Mouse (Mus musculus) hindbrain, embryonic 15.5 days (tissue): ENCODE data around the gene Zmiz1. TPM values are rescaled to one million over a fixed set of nuclear protein-coding genes. Genes with fewer than 3 reads are reported as not detected.

Experiments used
- ATAC-seq: fragments of 200-750 bp; cut with Nextera tagmentation; 2 replicates; pipeline ENCODE4 v1.8.0; 2017; ENCODE audit warnings: low read depth, moderate number of reproducible peaks, moderate TSS enrichment; ENCODE audit not compliant: low FRiP score
- H3K27ac ChIP-seq: fragments of 300-500 bp; sonication (generic); replicated peaks from 2 replicates; pipeline ENCODE4 v1.5.1; 2015; ENCODE audit warnings: mild to moderate bottlenecking, inconsistent platforms
- H3K27me3 ChIP-seq: fragments of 300-500 bp; sonication (generic); 2 replicates; pipeline ENCODE4 v1.6.1; 2015; ENCODE audit warnings: control low read depth, inconsistent platforms
- H3K36me3 ChIP-seq: fragments of 300-500 bp; sonication (generic); 2 replicates; pipeline ENCODE4 v1.6.1; 2015; ENCODE audit warnings: control low read depth, inconsistent platforms
- H3K4me1 ChIP-seq: fragments of 300-500 bp; sonication (generic); replicated peaks from 2 replicates; pipeline ENCODE4 v1.6.1; 2015; ENCODE audit warnings: control low read depth, inconsistent platforms
- H3K4me2 ChIP-seq: fragments of 300-500 bp; sonication (generic); 2 replicates; pipeline ENCODE4 v1.6.1; 2015; ENCODE audit warnings: moderate library complexity, mild to moderate bottlenecking, inconsistent platforms
- H3K4me3 ChIP-seq: fragments of 300-500 bp; sonication (generic); 2 replicates; pipeline ENCODE4 v1.5.1; 2015; ENCODE audit warnings: mild to moderate bottlenecking, inconsistent platforms
- H3K9ac ChIP-seq: fragments of 300-500 bp; sonication (generic); 2 replicates; pipeline ENCODE4 v1.6.1; 2015; ENCODE audit warnings: inconsistent platforms
- H3K9me3 ChIP-seq: fragments of 300-500 bp; sonication (generic); 2 replicates; pipeline ENCODE4 v1.6.1; 2016; ENCODE audit warnings: control low read depth, inconsistent platforms
- WGBS: fragments of 180-500 bp; shearing (Covaris S2); methylation state at CpG from one replicate; pipeline ENCODE4 v1.1.7; 2015; 5-methylcytosine and 5-hydroxymethylcytosine counted together
- polyA plus RNA-seq: library from polyadenylated mRNA; unstranded; fragments of >200 nt; fragmentation: Nextera tagmentation; extraction: Ambion mirVana; gene quantifications from 2 replicates; pipeline ENCODE4 v1.2.1, GENCODE M21; 2015

The Zmiz1 gene
- polyA plus RNA-seq, 1 experiment from 2014 or later = 70.9 TPM

DNA sequence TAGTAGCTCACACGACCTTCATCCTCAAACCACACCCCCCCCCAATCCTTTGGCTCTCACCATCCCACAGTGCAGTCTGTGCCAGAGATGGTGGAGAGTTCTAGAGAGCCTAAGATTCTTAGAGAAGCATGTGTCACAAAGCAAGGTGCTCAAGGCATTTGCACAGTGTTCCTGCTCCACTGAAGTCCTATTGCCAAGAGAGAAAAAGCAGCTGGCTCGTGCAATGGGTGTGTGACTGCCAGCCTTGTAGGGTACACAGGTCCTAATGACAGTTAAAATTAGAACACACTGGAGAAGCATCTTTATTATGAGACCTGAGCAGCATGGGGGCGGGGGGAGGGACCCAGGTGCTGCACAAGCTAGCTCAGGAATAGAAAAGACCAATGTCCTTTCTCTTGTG is 18.2 kb upstream of the Zmiz1 start:
- ATAC-seq = no peak
- no peak overlapping the region for H3K27ac ChIP-seq
- H3K36me3 ChIP-seq = no peaks in the 10 kb centered on the region
- no peak overlapping the region for H3K4me3 ChIP-seq
- no peaks in the 10 kb centered on the region for H3K27me3 ChIP-seq
- no peak overlapping the region for H3K4me2 ChIP-seq
- peaks cover 5% of the 10 kb centered on the region; the same call in 1 of the 2 replicates for H3K4me1 ChIP-seq
- WGBS = 58% methylated on average over 3 of the region's 3 CpGs
- H3K9ac ChIP-seq = no peak overlapping the region
- H3K9me3 ChIP-seq = no peaks in the 10 kb centered on the region

DNA sequence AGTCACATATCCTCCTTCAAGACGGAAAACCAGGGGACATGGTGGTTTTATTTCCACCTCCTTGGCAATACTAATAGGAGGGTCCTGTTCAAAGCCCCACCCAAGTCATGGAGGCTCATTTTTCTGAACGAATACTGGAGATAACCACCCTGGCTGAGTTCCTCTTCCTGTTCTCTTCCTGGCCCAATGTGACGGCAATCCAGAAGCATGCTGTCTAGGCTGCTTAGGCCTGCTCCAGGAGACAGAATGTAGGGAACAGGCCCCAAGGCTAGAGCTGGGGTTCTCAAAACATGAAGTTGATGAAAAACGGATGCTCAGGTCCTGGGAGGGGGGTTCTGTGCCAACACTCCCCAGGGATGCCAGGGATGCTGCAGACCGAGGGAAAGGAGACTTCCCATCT is 17.5 kb upstream of the Zmiz1 start:
- ATAC-seq = no peak
- Histone ChIP-seq H3K4me2 (no peak overlapping the region), H3K27ac (no peak overlapping the region), H3K36me3 (no peaks in the 10 kb centered on the region), H3K27me3 (no peaks in the 10 kb centered on the region), H3K4me1 (peaks cover 5% of the 10 kb centered on the region; the same call in 1 of the 2 replicates), H3K9ac (no peak overlapping the region), H3K4me3 (no peak overlapping the region), H3K9me3 (no peaks in the 10 kb centered on the region)
- 74% methylated on average over 5 of the region's 5 CpGs for whole genome bisulfite sequencing

DNA sequence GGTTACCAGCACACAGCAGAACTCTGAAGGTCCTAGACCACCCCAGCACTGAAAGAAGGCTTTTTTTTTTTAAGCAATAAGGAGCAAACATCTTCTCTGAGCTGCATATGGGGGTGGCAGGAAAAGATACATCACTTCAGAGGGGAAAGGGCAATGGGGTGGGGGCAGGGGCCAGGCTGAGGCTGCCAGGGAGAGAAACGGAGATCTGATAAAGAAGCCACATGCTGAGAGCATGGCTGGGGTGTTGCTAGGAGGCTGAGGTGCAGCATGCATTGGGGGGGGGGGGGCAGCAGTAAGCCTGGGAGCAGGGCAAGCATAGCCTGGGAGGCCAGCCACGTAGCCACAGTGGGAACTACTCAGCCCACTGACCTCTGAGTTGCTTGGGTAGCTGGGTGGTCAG is 16.3 kb upstream of the Zmiz1 start:
- 20% methylated on average over 2 of the region's 2 CpGs for WGBS
- Histone ChIP-seq H3K36me3 (no peaks in the 10 kb centered on the region), H3K4me3 (no peak overlapping the region), H3K27ac (no peak overlapping the region), H3K9me3 (no peaks in the 10 kb centered on the region), H3K27me3 (no peaks in the 10 kb centered on the region), H3K4me1 (peaks cover 5% of the 10 kb centered on the region; the same call in 1 of the 2 replicates), H3K4me2 (no peak overlapping the region), H3K9ac (no peak overlapping the region)
- ATAC-seq = no peak

DNA sequence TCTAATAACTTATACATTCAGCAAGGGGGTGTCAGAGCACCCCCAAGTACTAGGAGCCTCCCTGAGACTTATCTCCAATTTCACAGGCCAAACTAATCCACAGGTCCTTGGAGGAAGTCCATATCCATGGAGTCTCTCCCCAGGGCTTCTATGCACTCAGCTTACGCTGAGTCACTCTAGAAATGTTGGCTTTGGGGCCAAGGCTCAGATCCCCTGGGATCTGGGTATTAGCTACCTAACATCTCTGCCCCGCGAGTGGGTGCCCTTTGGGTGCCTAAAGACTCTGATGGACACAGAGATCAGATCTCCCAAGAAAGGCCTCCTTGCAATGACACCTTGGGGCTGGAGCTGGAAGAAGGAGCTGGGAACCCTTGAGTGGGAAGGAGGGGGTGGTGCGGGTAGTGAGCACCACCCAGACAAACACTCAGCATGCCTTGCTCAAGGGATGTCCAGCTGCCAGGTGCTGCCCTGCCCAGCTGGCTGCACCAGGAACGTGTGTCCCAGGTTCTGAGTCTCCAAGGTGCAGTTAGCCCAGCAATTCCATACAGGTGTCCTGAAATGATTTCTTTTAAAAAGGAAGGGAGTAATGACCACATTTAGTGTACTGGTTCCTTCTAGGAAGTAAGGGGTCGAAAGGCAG is 11.7 kb upstream of the Zmiz1 start:
- Histone ChIP-seq H3K4me1 (peaks cover 5% of the 10 kb centered on the region; the same call in 1 of the 2 replicates), H3K36me3 (no peaks in the 10 kb centered on the region), H3K9ac (no peak overlapping the region), H3K27me3 (no peaks in the 10 kb centered on the region), H3K4me3 (no peak overlapping the region), H3K9me3 (no peaks in the 10 kb centered on the region), H3K4me2 (no peak overlapping the region), H3K27ac (no peak overlapping the region)
- WGBS = 88% methylated on average over 6 of the region's 6 CpGs
- no peak for ATAC-seq

DNA sequence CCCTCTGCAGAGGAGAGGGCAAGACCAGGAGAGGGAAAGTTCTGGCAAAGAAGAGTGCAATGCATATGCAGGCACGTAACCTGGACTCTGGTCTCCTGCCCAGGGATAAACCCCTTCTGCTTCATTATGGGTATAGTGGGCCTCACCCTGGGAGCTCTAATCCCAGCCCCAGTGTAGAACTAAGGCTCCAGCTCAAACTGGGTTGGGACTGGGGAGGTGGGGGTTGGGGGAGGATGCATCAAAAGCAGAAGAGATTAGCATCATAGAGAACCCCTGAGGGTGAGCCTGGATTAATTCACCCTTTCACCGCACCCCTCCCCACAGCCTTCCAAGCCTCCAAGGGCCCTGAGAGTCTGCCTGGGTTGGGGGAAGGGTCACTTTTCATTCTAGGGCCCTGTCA is 10.5 kb upstream of the Zmiz1 start:
- ATAC-seq = no peak
- Histone ChIP-seq H3K9ac (no peak overlapping the region), H3K4me3 (no peak overlapping the region), H3K27me3 (no peaks in the 10 kb centered on the region), H3K4me2 (no peak overlapping the region), H3K4me1 (peaks cover 5% of the 10 kb centered on the region; the same call in 1 of the 2 replicates), H3K27ac (no peak overlapping the region), H3K36me3 (no peaks in the 10 kb centered on the region), H3K9me3 (no peaks in the 10 kb centered on the region)
- 43% methylated on average over 2 of the region's 2 CpGs for WGBS

DNA sequence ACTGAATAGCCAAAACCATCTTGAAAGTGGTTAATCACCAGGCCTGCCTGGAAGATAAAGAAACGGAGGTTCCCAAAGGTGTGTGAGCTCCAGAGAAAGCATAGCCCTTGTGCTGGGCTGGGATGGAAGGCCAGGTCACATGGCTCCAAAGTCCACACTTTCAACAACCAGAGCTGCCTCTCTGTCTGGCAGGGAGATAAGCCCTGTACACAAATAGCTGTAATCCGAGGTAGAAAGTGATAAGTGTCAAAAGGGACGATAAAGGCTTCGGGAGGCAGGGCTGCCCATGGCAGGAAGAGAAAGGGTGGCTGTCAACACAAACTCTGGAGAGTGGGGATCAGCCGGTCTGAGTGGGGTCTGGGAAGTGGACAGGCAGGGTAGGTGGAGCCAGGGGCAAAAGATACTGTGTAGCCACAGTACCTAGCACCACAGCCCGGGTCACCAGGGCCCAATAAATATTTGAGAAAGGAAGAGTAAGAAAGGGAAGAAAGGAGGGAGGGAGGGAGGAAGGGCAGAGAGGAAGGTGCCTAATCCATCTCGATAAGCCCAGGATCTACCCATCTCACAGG is 7.8 kb upstream of the Zmiz1 start:
- Histone ChIP-seq H3K4me1 (peaks cover 6% of the 10 kb centered on the region), H3K9ac (no peak overlapping the region), H3K4me3 (no peak overlapping the region), H3K9me3 (no peaks in the 10 kb centered on the region), H3K4me2 (no peak overlapping the region), H3K27ac (no peak overlapping the region), H3K36me3 (no peaks in the 10 kb centered on the region), H3K27me3 (no peaks in the 10 kb centered on the region)
- WGBS = 64% methylated on average over 7 of the region's 7 CpGs
- no peak for ATAC-seq

DNA sequence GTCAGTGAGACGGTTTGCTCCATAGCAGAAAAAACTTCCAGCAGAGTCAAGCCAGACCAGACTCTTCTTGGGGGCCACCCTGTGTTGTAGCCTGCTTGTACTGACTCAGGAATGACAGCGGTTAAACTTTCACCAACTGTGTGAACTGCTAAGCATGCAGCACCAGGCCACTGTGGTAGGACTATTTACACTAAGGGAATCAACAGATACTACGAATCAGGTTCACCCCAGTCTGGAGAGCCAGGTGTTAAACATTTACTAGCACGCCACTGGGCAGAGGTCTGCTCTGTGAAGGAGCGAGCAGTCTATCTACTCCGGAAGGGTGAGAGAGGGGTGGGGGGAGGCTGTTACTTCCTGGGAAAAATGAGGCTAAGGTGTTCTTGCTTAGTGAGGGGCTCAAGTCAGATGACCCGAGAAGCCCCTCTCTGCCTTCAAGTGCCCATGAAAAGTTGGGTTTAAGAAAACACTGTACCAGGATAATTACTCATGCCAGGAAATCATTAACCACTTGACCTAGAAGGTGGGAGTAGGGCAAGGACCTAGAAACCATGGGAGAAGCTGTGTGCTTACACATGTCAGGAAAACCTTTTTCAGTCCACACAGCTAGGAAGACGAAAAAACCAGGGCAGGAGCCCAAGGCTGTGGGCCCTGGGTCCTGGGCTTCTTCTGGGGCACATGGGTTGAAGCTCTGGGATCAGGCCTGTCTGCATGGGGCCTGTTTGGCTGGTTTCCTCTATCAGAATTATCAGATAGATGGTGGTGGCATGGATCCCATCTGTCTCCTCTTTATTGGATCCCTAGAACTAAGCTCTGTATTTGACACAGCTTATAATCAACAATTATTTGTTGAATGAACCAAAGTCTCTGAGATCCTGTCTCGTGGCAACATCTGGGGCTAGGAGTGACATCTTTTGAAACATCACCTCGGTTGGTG is 7.0 kb upstream of the Zmiz1 start:
- 71% methylated on average over 10 of the region's 10 CpGs for WGBS
- H3K27me3 ChIP-seq = no peaks in the 10 kb centered on the region

DNA sequence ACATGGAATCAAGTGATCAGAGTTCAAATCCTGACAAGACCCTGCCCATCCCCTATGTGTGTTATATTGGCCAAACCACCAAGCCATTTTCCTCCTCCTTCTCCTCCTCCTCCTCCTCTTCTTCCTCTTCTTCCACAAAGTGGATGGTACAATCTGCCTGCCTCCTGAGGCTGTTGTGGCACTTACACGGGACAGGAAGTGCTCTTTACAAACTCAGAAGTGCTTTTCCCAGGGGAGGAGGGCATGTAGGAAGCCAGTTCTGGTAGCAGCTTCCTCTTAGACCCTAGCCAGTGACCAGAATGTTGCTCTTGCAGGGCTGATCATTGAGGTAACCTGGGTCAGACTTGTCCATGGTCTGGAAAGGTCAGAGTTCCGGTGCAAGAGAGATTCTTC is 6.4 kb upstream of the Zmiz1 start:
- Histone ChIP-seq H3K9me3 (no peaks in the 10 kb centered on the region), H3K4me3 (no peak overlapping the region), H3K36me3 (no peaks in the 10 kb centered on the region), H3K27ac (no peak overlapping the region), H3K9ac (no peak overlapping the region), H3K27me3 (no peaks in the 10 kb centered on the region), H3K4me1 (peaks cover 13% of the 10 kb centered on the region), H3K4me2 (no peak overlapping the region)
- ATAC-seq = no peak
- WGBS = 83% methylated on average over 2 of the region's 2 CpGs

More for the DNA sequence above, 7.0 kb upstream of the Zmiz1 start:
- Histone ChIP-seq H3K36me3 (no peaks in the 10 kb centered on the region), H3K4me1 (peaks cover 13% of the 10 kb centered on the region), H3K4me2 (no peak overlapping the region), H3K27ac (no peak overlapping the region), H3K9me3 (no peaks in the 10 kb centered on the region), H3K9ac (no peak overlapping the region), H3K4me3 (no peak overlapping the region)
- no peak for ATAC-seq

DNA sequence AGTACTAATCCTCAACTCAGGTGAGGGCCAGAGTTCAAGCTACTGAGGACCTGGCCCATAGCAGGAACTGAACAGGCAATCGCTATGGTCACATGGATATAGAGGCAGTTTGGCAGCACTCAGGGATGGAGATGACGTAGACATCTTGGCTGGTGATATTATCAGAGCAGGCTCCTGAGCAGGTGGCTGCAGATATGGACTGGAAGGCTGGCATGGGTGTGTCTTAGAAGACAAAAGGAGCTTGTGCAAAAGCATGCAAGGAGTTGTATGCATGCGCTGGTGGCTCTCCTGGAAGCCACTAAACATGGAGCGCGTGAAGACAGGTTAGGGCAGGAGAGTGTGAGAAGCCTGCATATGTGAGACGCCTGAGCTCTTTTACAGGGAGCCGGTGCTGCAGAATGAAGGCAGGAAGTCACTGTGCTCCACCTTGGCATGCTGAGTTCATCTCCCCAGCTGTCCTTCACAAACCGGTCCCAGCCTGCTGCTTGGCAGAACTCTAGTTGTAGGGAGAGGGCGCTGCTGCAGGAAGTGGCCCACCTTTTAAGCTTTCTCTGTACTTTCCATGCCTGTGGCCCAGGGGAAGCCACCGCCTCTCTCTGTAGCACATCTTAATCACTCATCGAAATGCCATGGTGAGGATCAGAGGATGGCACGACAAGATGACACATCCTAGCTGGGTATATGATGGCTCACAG is 4.8 kb upstream of the Zmiz1 start:
- WGBS = 79% methylated on average over 12 of the region's 12 CpGs
- ATAC-seq = no peak
- Histone ChIP-seq H3K9ac (no peak overlapping the region), H3K4me1 (peaks cover 25% of the 10 kb centered on the region), H3K27me3 (no peaks in the 10 kb centered on the region), H3K27ac (no peak overlapping the region), H3K36me3 (no peaks in the 10 kb centered on the region), H3K4me2 (no peak overlapping the region), H3K4me3 (no peak overlapping the region), H3K9me3 (no peaks in the 10 kb centered on the region)

DNA sequence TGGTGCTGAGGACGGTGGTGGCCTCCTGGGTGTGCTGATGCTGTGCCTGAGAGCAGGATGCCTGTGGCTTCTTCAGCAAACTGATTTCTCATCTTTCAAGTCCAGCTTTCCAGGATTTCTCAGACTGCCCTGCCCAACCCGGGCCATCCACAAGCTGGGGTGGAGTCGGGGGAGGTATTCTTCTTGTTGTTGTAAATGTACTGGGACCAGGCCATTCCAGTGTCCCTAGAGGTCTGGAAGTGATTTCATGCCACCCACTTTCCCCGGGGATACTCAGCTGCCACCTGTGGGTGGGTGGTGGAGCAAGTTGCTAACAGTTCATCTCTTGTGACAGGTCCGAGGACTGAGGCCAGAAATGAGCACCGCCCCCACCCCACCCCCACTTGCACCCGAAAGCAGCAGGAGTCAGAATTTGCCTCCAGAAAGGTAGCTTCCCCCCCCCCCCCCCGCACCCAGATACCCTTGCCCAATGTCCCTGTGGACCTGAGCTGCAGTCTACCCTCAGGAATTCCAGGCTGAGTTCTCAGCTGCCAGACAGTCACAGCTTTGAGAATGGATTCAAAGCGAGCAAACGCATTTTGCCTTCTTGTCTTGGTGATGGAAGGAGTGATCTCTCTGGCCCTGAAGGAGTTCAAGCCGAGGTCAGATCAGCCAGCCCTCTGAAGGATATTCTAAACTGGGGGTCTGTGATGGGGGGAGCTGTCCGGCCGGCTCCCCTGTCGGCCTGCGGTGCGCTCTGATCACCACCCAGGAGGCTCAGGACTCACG is 2.1 kb upstream of the Zmiz1 start:
- H3K4me2 ChIP-seq = peak overlapping the region; percentile 80
- 3% methylated on average over 17 of the region's 17 CpGs for WGBS
- peak overlapping the region; percentile 57 for H3K4me3 ChIP-seq
- no peaks in the 10 kb centered on the region for H3K9me3 ChIP-seq
- ATAC-seq = no peak; the same call in 1 of the 2 replicates
- peak overlapping the region; percentile 91 for H3K9ac ChIP-seq
- H3K4me1 ChIP-seq = peaks cover 33% of the 10 kb centered on the region
- H3K27me3 ChIP-seq = no peaks in the 10 kb centered on the region
- no peaks in the 10 kb centered on the region for H3K36me3 ChIP-seq
- peak overlapping the region; percentile 98 for H3K27ac ChIP-seq

DNA sequence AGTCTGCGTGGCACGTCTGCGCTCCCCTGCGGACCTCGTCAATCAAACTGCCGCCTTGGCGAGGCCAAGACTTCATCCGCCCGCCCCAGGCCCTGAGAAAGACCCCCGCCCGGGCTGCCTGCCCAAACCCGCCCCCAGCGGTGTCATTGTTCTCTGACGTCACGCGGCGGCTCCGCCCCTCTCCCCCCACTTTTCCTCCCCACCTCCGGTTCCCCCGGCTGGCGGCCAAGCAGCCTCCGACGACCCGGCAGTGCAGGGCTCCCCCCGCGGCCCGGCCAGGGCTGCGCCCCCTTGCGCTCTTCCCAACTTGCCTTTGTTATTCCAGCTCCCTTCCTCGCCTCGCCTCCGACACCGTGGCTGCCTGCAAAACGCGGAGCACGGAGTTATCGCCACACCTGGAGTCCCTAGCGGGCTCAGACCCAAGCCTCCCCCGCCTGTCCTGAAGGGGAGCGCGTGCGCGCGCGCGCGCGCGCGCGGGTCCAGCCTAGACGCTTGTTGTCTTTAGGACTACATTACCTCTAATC is 1.5 kb upstream of the Zmiz1 start:
- Histone ChIP-seq H3K27me3 (no peaks in the 10 kb centered on the region), H3K27ac (peak overlapping the region; percentile 98), H3K9me3 (no peaks in the 10 kb centered on the region), H3K4me1 (peaks cover 40% of the 10 kb centered on the region), H3K4me3 (peak overlapping the region; percentile 57), H3K36me3 (no peaks in the 10 kb centered on the region), H3K9ac (peak overlapping the region; percentile 91), H3K4me2 (peak overlapping the region; percentile 80)
- WGBS = under 1% methylated on average over 50 of the region's 52 CpGs
- peak; percentile 84 for ATAC-seq
